Mouse (Mus musculus) cerebellum, postnatal 4 days (tissue): ENCODE results near the gene Nrde2.

Experiments
- DNase-seq, 2 experiments: peaks; one replicate each; pipeline ENCODE4 v3.0.0; 2022; ENCODE audit warnings: low spot score in 2 of 2, mixed read lengths in 1 of 2

Nrde2 gene

DNA sequence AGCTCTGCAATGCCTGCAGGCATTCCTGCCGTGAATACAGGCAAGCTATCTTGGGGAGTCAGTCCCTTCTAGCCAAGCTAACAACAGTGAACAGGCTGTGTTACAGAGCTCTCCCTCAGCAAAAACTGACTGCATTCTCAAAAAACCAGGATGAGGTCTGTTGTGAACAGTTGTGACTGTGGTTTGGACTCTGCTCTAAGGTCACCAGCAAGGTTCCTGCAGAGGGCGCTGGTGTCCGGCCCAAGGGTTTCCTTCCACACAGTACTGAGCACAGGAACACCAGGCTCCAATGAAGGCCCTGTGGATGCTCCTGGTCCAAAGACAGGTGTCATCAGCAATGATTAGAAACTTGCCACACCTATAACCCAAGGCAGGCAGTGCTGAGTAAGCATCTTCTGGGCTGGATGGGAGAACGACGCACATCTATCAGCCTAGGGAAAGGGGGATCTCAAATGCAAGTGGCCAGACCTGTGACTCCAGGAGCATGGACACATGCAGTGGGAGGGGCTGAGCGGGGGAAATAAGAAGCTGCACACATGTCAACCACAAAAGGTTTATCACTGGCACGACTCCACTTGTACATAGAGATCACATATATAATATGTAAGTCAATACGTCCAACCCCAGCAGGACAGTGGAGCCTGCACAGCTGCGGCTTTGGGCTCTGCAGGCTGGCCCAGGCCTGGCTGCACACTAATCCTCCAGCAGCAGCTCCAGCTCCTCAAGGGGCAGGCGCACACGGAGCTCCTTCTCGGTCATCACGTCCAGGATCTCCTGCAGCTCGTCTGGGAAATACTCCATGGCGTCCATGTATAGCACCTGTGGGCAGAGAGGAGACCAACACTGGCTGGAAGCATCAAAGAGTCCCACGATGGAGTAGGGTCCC is 34.3 kb downstream of the Nrde2 start:
- DNase-seq: no peak

GRCm38 (mm10) chr12:100123476-100123875 is 36.0 kb downstream of the Nrde2 start:
- DNase-seq: peak in 1 of 2 experiments; percentile 32

DNA sequence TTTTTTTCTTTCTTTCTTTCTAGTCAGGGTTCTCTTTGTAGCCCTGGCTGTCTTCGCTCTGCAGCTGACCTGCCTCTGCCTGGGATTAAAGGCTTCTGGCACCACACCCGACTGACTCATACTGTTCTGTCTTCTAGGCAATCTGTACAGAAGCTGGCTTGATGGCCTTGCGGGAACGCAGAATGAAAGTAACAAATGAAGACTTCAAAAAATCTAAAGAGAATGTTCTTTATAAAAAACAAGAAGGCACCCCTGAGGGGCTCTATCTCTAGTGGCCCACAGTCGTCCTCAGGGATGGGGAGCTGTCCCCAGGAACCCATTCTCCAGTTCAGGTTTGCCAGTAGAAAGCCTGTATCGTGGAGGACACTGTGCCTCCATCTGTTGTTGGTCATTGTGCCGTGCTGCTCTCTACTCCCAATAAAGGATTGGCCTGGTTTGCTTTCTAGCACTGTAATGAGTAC is 36.5 kb downstream of the Nrde2 start:
- DNase-seq: no peak

- no peak for DNase-seq
Observed at GRCm38 (mm10) chr12:100115982-100116381, 43.5 kb downstream of the Nrde2 start.

- DNase-seq: peak; percentile 49 to 79
Observed at GRCm38 (mm10) chr12:100109986-100110696, 49.3 kb downstream of the Nrde2 start, which contains the start of gene Psmc1. Psmc1 (plus strand) TSS chr12:100110154.

- DNase-seq: no peak
Observed at GRCm38 (mm10) chr12:100107436-100107835, 52.0 kb downstream of the Nrde2 start.

- DNase-seq: peak; percentile 70 to 85
Observed at GRCm38 (mm10) chr12:100106275-100106895, 53.1 kb downstream of the Nrde2 start.

GRCm38 (mm10) chr12:100104530-100104929 is 54.9 kb downstream of the Nrde2 start:
- no peak for DNase-seq

- no peak for DNase-seq
Observed at GRCm38 (mm10) chr12:100101651-100102050, 57.8 kb downstream of the Nrde2 start.

GRCm38 (mm10) chr12:100100707-100101030 is 58.8 kb downstream of the Nrde2 start:
- no peak for DNase-seq

GRCm38 (mm10) chr12:100099971-100100706 is 59.3 kb downstream of the Nrde2 start:
- DNase-seq: no peak

DNA sequence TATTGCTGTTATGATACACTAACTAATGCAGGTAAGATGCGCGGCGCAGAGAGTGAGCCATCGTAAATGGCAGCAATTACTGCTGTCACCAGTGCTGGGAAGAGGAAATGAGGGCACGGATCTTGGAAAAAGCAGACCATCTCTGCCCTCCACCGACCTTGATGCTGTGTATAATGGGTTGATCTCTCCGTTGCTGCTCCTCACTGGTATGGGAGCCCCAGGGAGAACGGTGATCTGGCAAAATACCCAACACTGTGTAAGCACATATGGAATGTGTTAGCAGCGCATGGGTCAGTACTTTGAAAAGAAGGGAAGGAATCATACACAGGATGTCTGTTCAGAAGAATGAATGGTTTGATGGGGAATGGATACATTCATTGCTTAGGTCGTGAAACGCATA is 66.4 kb downstream of the Nrde2 start:
- DNase-seq: no peak

DNA sequence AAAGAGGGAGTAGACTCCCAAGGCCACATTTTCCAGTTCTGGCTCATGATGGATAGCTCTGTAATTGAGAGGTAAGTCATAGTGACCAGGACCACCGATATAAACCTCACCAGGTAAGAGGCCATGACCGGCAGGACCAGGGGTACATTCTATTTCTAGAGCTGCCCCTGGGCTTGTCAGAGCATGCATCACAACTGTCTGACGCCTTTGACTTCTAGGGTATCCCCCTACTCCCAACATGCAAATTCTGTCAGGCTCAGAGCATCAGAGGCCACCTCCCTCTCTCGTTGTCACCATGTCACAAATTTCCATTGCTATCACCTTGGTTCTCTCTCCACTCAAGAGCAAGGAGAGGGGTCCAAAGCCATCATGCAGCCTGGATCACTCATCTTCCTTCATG is 68.7 kb downstream of the Nrde2 start:
- DNase-seq: no peak

DNA sequence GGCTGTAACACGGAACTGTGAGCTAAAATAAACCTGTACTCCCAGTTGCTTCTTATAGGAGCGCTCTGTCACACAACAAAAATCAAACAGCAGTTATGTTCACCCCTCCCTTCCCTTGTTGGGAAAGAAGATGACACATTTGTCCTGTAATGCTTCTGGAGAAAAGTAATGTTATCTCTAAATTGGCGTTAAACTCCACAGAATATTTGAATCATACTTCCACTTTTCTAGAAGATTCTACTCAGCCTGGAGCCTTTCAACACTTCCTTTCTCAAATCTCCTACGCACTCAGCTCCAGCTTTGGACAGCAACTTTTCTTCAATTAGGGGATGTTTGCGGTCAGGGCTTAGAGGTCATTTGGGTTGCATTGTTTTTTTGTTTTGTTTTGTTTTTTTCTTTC is 70.2 kb downstream of the Nrde2 start:
- no peak for DNase-seq

DNA sequence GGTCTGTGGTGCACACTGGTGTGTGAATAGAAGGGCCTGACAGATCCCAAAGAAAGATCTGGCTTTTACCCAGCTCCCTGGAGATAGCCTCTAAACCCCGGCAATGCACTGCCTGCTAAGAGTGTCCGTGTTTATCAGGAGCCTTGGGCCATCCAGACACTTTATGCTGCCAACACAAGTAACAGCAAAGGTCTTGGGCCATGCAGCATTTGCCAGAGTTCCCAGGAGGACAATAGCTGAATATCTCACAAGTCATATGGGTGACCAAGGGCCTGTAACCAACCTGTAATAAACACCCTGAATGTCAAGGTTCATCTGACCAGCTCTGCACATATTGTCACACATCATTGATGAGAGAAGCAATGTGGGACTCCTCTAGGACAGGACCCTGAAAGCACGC is 71.4 kb downstream of the Nrde2 start:
- no peak for DNase-seq

- no peak for DNase-seq
Observed at GRCm38 (mm10) chr12:100079636-100080286, 79.7 kb downstream of the Nrde2 start.

- DNase-seq: no peak
Observed at GRCm38 (mm10) chr12:100075715-100076114, 83.7 kb downstream of the Nrde2 start.
